Mouse (Mus musculus): ENCODE results near the gene Rab6b.
A peak's percentile ranks its signal among the peaks of the same experiment; 100 is the strongest.

Gene Rab6b

GRCm38 (mm10) chr9:103111621-103112470 lies at the start of gene Rab6b:
TSS of gene Rab6b (plus strand) at chr9:103111787.
- DNase-seq (ENCODE audit: low read depth, low spot score), result peak; percentile 46

GRCm38 (mm10) chr9:103063591-103063990 lies 48.0 kb upstream of the Rab6b start:
- DNase-seq (ENCODE audit: low read depth, low spot score), result no peak

GRCm38 (mm10) chr9:103066845-103067244 lies 44.7 kb upstream of the Rab6b start:
- no peak for DNase-seq (ENCODE audit: low read depth, low spot score)

- DNase-seq (ENCODE audit: low read depth, low spot score), result no peak
These were observed 43.9 kb upstream of the Rab6b start for GRCm38 (mm10) chr9:103067651-103068050.

- DNase-seq (ENCODE audit: low read depth, low spot score), result no peak
These were observed 42.8 kb upstream of the Rab6b start for GRCm38 (mm10) chr9:103068769-103069168.

GRCm38 (mm10) chr9:103071541-103072203 lies 39.9 kb upstream of the Rab6b start:
- DNase-seq (ENCODE audit: low read depth, low spot score), result no peak

- DNase-seq (ENCODE audit: low read depth, low spot score), result no peak
These were observed 39.4 kb upstream of the Rab6b start for GRCm38 (mm10) chr9:103072204-103072599.

- no peak for DNase-seq (ENCODE audit: low read depth, low spot score)
These were observed 38.6 kb upstream of the Rab6b start for GRCm38 (mm10) chr9:103072926-103073515.

GRCm38 (mm10) chr9:103076836-103077531 lies 34.6 kb upstream of the Rab6b start:
- no peak for DNase-seq (ENCODE audit: low read depth, low spot score)

GRCm38 (mm10) chr9:103078194-103078691 lies 33.3 kb upstream of the Rab6b start:
- DNase-seq (ENCODE audit: low read depth, low spot score), result no peak

- DNase-seq (ENCODE audit: low read depth, low spot score), result peak; percentile 66
These were observed 31.4 kb upstream of the Rab6b start for GRCm38 (mm10) chr9:103080211-103080610.

GRCm38 (mm10) chr9:103082246-103082975 lies 29.2 kb upstream of the Rab6b start:
- DNase-seq (ENCODE audit: low read depth, low spot score), result no peak

GRCm38 (mm10) chr9:103083405-103083804 lies 28.2 kb upstream of the Rab6b start:
- no peak for DNase-seq (ENCODE audit: low read depth, low spot score)

GRCm38 (mm10) chr9:103086736-103087135 lies 24.9 kb upstream of the Rab6b start:
- no peak for DNase-seq (ENCODE audit: low read depth, low spot score)

GRCm38 (mm10) chr9:103087301-103087700 lies 24.3 kb upstream of the Rab6b start:
- DNase-seq (ENCODE audit: low read depth, low spot score), result no peak

- DNase-seq (ENCODE audit: low read depth, low spot score), result peak; percentile 76
These were observed 22.9 kb upstream of the Rab6b start for GRCm38 (mm10) chr9:103088661-103089060.

- no peak for DNase-seq (ENCODE audit: low read depth, low spot score)
These were observed 21.3 kb upstream of the Rab6b start for GRCm38 (mm10) chr9:103090116-103090875.

GRCm38 (mm10) chr9:103091039-103091883 lies 20.3 kb upstream of the Rab6b start:
- DNase-seq (ENCODE audit: low read depth, low spot score), result peak; percentile 33

- peak; percentile 84 for DNase-seq (ENCODE audit: low read depth, low spot score)
These were observed 19.3 kb upstream of the Rab6b start for GRCm38 (mm10) chr9:103092248-103092647.

Measured in ES-CJ7 (cell line).